In genomic region chr11:99043632-99044031, GRCm38 (mm10) we compare ENCODE assay signal across 9 mouse cellular contexts. TPM values are rescaled to one million over a fixed set of nuclear protein-coding genes. Genes with fewer than 3 reads are reported as not detected.
DNase-seq lines count a peak whose midpoint lies in the region; ATAC-seq and TF ChIP-seq lines count a peak whose summit lies in the region.
"Had no signal": no experiment of that assay in that cellular context is flagged by ENCODE, and none has a peak within 500 bp of the region (broad histone marks: within the 10 kb centered on the region; RNA-seq: fewer than 3 reads in every experiment).

No protein-coding gene starts in this region.

- no peak for ATAC-seq in embryonic facial prominence, embryonic 14.5 days (ENCODE audit: low read depth)
- ATAC-seq in liver, embryonic 12.5 days: no peak
- ATAC-seq: Patski had no signal

- no peaks in the 10 kb centered on the region for H3K36me3 ChIP-seq in kidney, adult 2 months (ENCODE audit: control insufficient read depth, insufficient read depth, low read length)
- H3K36me3 ChIP-seq in MEL (ENCODE audit: control insufficient read depth in 1 of 2, insufficient read depth in 2 of 2, low read length in 2 of 2): no peaks in the 10 kb centered on the region
- H3K36me3 ChIP-seq in embryonic facial prominence, embryonic 14.5 days (ENCODE audit: control insufficient read depth, insufficient read depth, low read length): peaks cover 19% of the 10 kb centered on the region
- peaks cover 18% of the 10 kb centered on the region for H3K36me3 ChIP-seq in liver, embryonic 12.5 days

- no peak for TF ChIP-seq EP300 in MEL (IDR thresholded peaks at IDR 0.05; ENCODE audit: low read depth in 1 of 2, low read length in 2 of 2)

- no peaks in the 10 kb centered on the region for H3K27me3 ChIP-seq in kidney, adult 2 months (replicated peaks; ENCODE audit: control insufficient read depth, insufficient read depth, low read length)
- no peaks in the 10 kb centered on the region for H3K27me3 ChIP-seq in MEL (ENCODE audit: control insufficient read depth in 1 of 2, insufficient read depth in 2 of 2, low read length in 2 of 2)
- no peaks in the 10 kb centered on the region for H3K27me3 ChIP-seq in embryonic facial prominence, embryonic 14.5 days (replicated peaks; ENCODE audit: control insufficient read depth, insufficient read depth, low read length)
- peaks cover 59% of the 10 kb centered on the region for H3K27me3 ChIP-seq in liver, embryonic 12.5 days (replicated peaks)
- H3K27me3 ChIP-seq: Patski had no signal

- H3K4me3 ChIP-seq in kidney, adult 2 months (ENCODE audit: insufficient read depth, low read depth, low read length): peak overlapping the region; percentile 19; the same call in 1 of the 2 replicates
- no peak overlapping the region for H3K4me3 ChIP-seq in MEL (ENCODE audit: control insufficient read depth in 1 of 2, insufficient read depth in 1 of 2, low read depth in 2 of 2, low read length in 2 of 2)
- peak overlapping the region; percentile 31 for H3K4me3 ChIP-seq in embryonic facial prominence, embryonic 14.5 days (ENCODE audit: low read depth, low read length)
- H3K4me3 ChIP-seq in liver, embryonic 12.5 days: no peak overlapping the region

- WGBS in kidney, adult 2 months: 35% methylated on average over 6 of the region's 6 CpGs
- 55% methylated on average over 6 of the region's 6 CpGs for whole genome bisulfite sequencing in embryonic facial prominence, embryonic 14.5 days
- 62% methylated on average over 6 of the region's 6 CpGs for WGBS in liver, embryonic 12.5 days (ENCODE audit: insufficient replicate concordance)

- no peak overlapping the region for H3K9ac ChIP-seq in MEL (ENCODE audit: control insufficient read depth, low read depth, low read length, poor library complexity, severe bottlenecking)
- 0 out of 2 replicates have a peak overlapping the region, but pooled peaks have one; percentile 10 for H3K9ac ChIP-seq in embryonic facial prominence, embryonic 14.5 days (ENCODE audit: low read depth, low read length)
- H3K9ac ChIP-seq in liver, embryonic 12.5 days: no peak overlapping the region

- intact Hi-C loops in left cerebral cortex, postnatal 10 days (cut with DNase I): no loop called here

- TF ChIP-seq POLR2A in kidney, adult 2 months (IDR thresholded peaks at IDR 0.05; ENCODE audit: low read depth, low read length): no peak
- TF ChIP-seq POLR2A in MEL (IDR thresholded peaks at IDR 0.05; ENCODE audit: control insufficient read depth in 1 of 2, insufficient read depth in 1 of 2, low read depth in 1 of 2, low read length in 2 of 2, poor library complexity in 1 of 2): no peak

- peak; percentile 36; the same call in 1 of the 2 replicates for TF ChIP-seq CTCF in kidney, adult 2 months (conservative IDR thresholded peaks at IDR 0.05; ENCODE audit: insufficient read depth, insufficient read length, low read depth, low read length)
- TF ChIP-seq CTCF in MEL (IDR thresholded peaks at IDR 0.05 in 2 of 3, conservative IDR thresholded peaks at IDR 0.05 in 1 of 3; ENCODE audit: control insufficient read depth in 1 of 3, insufficient read depth in 1 of 3, low read depth in 2 of 3, low read length in 3 of 3, poor library complexity in 1 of 3, severe bottlenecking in 1 of 3): no peak

- H3K79me2 ChIP-seq in MEL (ENCODE audit: control insufficient read depth, insufficient read depth, low read length, poor library complexity): peaks cover 9% of the 10 kb centered on the region

- H3K27ac ChIP-seq in kidney, adult 2 months (ENCODE audit: insufficient read depth, low read depth, low read length): peak overlapping the region; percentile 92
- no peak overlapping the region for H3K27ac ChIP-seq in MEL (ENCODE audit: control insufficient read depth, low read depth, low read length)
- H3K27ac ChIP-seq in embryonic facial prominence, embryonic 14.5 days (replicated peaks; ENCODE audit: low read depth, low read length): 0 out of 2 replicates have a peak overlapping the region, but pooled peaks have one; percentile 33
- peak overlapping the region; percentile 59; the same call in 1 of the 2 replicates for H3K27ac ChIP-seq in liver, embryonic 12.5 days

- no peak for TF ChIP-seq RAD21 in MEL (IDR thresholded peaks at IDR 0.05; ENCODE audit: low read depth, low read length)

- H3K4me1 ChIP-seq in kidney, adult 2 months (ENCODE audit: control insufficient read depth, insufficient read depth, low read length): peaks cover 21% of the 10 kb centered on the region
- peaks cover 0 to 6% of the 10 kb centered on the region in 2 experiments; a peak in 1 of 4 replicates for H3K4me1 ChIP-seq in MEL (ENCODE audit: control insufficient read depth in 1 of 2, insufficient read depth in 2 of 2, low read length in 2 of 2)
- peaks cover 44% of the 10 kb centered on the region for H3K4me1 ChIP-seq in embryonic facial prominence, embryonic 14.5 days (ENCODE audit: control insufficient read depth, insufficient read depth, low read length)
- H3K4me1 ChIP-seq in liver, embryonic 12.5 days: peaks cover 50% of the 10 kb centered on the region

- DNase-seq in kidney, adult 2 months: peak; percentile 52
- no peak for DNase-seq in kidney, postnatal 10 days
- no peak for DNase-seq in MEL (ENCODE audit: low read depth, low spot score)
- no peak for DNase-seq in embryonic facial prominence, embryonic 14.5 days (ENCODE audit: low spot score)
- no peak for DNase-seq in left cerebral cortex, postnatal 10 days (ENCODE audit: extremely low spot score in 1 of 2, low spot score in 2 of 2)
- no peak for DNase-seq in adrenal gland, adult 8-10 months
- DNase-seq: spleen, adult 18-20 months had no signal

- H3K4me2 ChIP-seq in embryonic facial prominence, embryonic 14.5 days (ENCODE audit: low read depth, low read length): peak overlapping the region; percentile 74
- H3K4me2 ChIP-seq in liver, embryonic 12.5 days: peak overlapping the region; percentile 21

- H3K9me3 ChIP-seq in MEL (replicated peaks; ENCODE audit: insufficient read depth, low read length): no peaks in the 10 kb centered on the region
- no peaks in the 10 kb centered on the region for H3K9me3 ChIP-seq in embryonic facial prominence, embryonic 14.5 days (ENCODE audit: control insufficient read depth, low read length)
- no peaks in the 10 kb centered on the region for H3K9me3 ChIP-seq in liver, embryonic 12.5 days (replicated peaks)

TF ChIP-seq in MEL, 35 proteins besides CTCF, POLR2A, EP300 and RAD21:
- TF ChIP-seq UBTF (IDR thresholded peaks at IDR 0.05; ENCODE audit: borderline replicate concordance, insufficient read depth, low read depth, low read length) (no peak), SMC3 (IDR thresholded peaks at IDR 0.05; ENCODE audit: low read depth, low read length) (0 out of 2 replicates have a peak, but pooled peaks have one; percentile 21)

RNA-seq across cellular contexts. Expression of gene Igfbp4, which starts 2.6 kb away (rescaled TPM):
- 1,142 and 1,152 TPM in 2 replicates for polyA plus RNA-seq in kidney, adult 2 months (2012; rRNA removed)
- 89.8 and 94.4 TPM in 2 replicates for total RNA-seq in MEL (2012; rRNA removed)
- 100 to 1,000 TPM in 1 of 2 experiments, not detected in 1; 221 TPM for polyA plus RNA-seq in MEL (2012; ENCODE audit: insufficient read depth in 1 of 2, insufficient read length in 2 of 2, low read depth in 1 of 2, low replicate concordance in 2 of 2, missing spikeins in 1 of 2)
- polyA plus RNA-seq in embryonic facial prominence, embryonic 14.5 days (2014; fragmentation: Nextera tagmentation; extraction: Ambion mirVana): 966 and 1,068 TPM in 2 replicates
- polyA plus RNA-seq in liver, embryonic 12.5 days (2016; fragmentation: Nextera tagmentation; extraction: Ambion mirVana): 236 TPM in 2 replicates
- 10 to 100 TPM; 78.1 to 83.3 TPM for total RNA-seq in left cerebral cortex, postnatal 10 days (2021)
- total RNA-seq in adrenal gland, adult 8-10 months (2022): 100 to 1,000 TPM in 2 of 4 experiments, 10 to 100 TPM in 2; 84.1 to 133 (median 104) TPM

RNA-seq across cellular contexts. Expression of gene Top2a, which starts 19.6 kb away (rescaled TPM):
- 0.72 and 1.1 TPM in 2 replicates for polyA plus RNA-seq in kidney, adult 2 months (2012; rRNA removed)
- 443 and 477 TPM in 2 replicates for total RNA-seq in MEL (2012; rRNA removed)
- 100 to 1,000 TPM; 395 to 643 TPM for polyA plus RNA-seq in MEL (2012; ENCODE audit: insufficient read depth in 1 of 2, insufficient read length in 2 of 2, low read depth in 1 of 2, low replicate concordance in 2 of 2, missing spikeins in 1 of 2)
- 181 and 201 TPM in 2 replicates for polyA plus RNA-seq in embryonic facial prominence, embryonic 14.5 days (2014; fragmentation: Nextera tagmentation; extraction: Ambion mirVana)
- polyA plus RNA-seq in liver, embryonic 12.5 days (2016; fragmentation: Nextera tagmentation; extraction: Ambion mirVana): 249 and 261 TPM in 2 replicates
- total RNA-seq in left cerebral cortex, postnatal 10 days (2021): 10 to 100 TPM; 10.1 to 12.0 TPM
- total RNA-seq in adrenal gland, adult 8-10 months (2022): 1 to 10 TPM; 3.1 to 8.3 (median 6.1) TPM

RNA-seq across cellular contexts. Expression of gene Tns4, which starts 45.5 kb away (rescaled TPM):
- 0.86 and 1.8 TPM in 2 replicates for polyA plus RNA-seq in kidney, adult 2 months (2012; rRNA removed)
- not detected in 2 replicates for total RNA-seq in MEL (2012; rRNA removed)
- under 1 TPM in 1 of 2 experiments, not detected in 1; 0.03 TPM for polyA plus RNA-seq in MEL (2012; ENCODE audit: insufficient read depth in 1 of 2, insufficient read length in 2 of 2, low read depth in 1 of 2, low replicate concordance in 2 of 2, missing spikeins in 1 of 2)
- 0.81 and 1.0 TPM in 2 replicates for polyA plus RNA-seq in embryonic facial prominence, embryonic 14.5 days (2014; fragmentation: Nextera tagmentation; extraction: Ambion mirVana)
- 0.17 and 0.39 TPM in 2 replicates for polyA plus RNA-seq in liver, embryonic 12.5 days (2016; fragmentation: Nextera tagmentation; extraction: Ambion mirVana)
- under 1 TPM in 1 of 2 experiments, not detected in 1; 0.51 TPM for total RNA-seq in left cerebral cortex, postnatal 10 days (2021)
- total RNA-seq in adrenal gland, adult 8-10 months (2022): 1 to 10 TPM in 1 of 4 experiments, under 1 TPM in 3; 0.28 to 1.3 (median 0.31) TPM
- polyA plus RNA-seq: Patski had no signal

Comparison
In these comparisons a context has a peak if more than half of its experiments do, and no peak if none do; other contexts are left out.
1. H3K4me3 ChIP-seq: peak in kidney, adult 2 months (single experiment) and embryonic facial prominence, embryonic 14.5 days (single experiment); none in MEL (0 of 2) and liver, embryonic 12.5 days (single experiment).
2. RNA of gene Top2a, which starts 19.6 kb away (polyA plus RNA-seq): 395 to 643 TPM in MEL, 249 to 261 TPM in liver, embryonic 12.5 days and 181 to 201 TPM in embryonic facial prominence, embryonic 14.5 days; 0.72 to 1.1 TPM in kidney, adult 2 months; every median in the first group is over 10 times any median in the second.